Mouse (Mus musculus) gastrocnemius, postnatal 10 days (tissue): ENCODE measurements around the gene Cped1. TPM values are rescaled to one million over a fixed set of nuclear protein-coding genes. Genes with fewer than 3 reads are reported as not detected.
"Not testable (repeated sequence)": the region's sequence is repeated elsewhere in the genome, so short reads cannot be mapped to it uniquely, and the experiment has no call there.

ENCODE experiments used
- DNase-seq: peaks from one replicate; pipeline ENCODE4 v3.0.0; 2021; ENCODE audit warnings: mixed read lengths
- total RNA-seq, 2 experiments: library from RNA; stranded (reverse); gene quantifications; 2 replicates each; pipeline ENCODE4 v1.2.3; 2021

The Cped1 gene
- total RNA-seq, 2 experiments from 2014 or later, result 15.9 to 27.6 TPM

DNA sequence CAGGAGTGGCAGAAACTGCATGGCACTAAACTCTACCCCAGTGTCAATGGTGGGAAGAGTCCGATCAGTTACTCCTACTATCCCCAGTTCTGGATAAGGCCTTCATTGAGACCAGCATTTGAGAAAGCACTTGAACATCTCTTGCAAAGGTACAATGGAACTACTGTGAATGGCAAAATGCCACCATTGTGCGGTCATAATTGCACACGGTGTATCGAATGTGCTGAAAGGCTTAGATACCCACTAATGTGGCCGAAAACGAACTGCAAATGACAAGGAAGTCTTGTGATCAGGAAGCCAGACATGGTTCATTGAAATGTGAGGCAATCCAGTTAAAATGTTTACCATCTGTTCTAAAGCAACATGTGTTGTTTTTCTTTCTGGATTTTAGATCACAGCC lies 247.8 kb downstream of the Cped1 start:
- DNase-seq, result no peak

DNA sequence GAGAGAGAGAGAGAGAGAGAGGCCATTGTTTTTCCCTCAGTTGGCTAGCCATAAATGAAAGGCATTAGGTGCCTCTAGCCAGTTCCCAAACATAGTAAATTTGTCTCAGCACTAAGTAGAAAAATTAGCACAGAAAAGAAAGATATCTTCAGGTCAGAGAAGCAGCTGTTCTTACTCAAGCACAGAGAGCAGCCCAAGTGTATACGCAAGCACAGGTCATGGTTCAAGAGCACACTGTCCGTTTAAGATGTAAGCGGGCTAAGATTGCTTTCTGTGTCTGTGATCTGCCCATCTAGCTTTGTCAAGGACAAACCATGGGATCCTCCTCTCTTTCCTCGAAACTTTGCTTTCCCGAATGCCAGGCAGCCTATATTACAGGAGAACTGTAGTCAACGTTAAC lies 249.4 kb downstream of the Cped1 start:
- no peak for DNase-seq

DNA sequence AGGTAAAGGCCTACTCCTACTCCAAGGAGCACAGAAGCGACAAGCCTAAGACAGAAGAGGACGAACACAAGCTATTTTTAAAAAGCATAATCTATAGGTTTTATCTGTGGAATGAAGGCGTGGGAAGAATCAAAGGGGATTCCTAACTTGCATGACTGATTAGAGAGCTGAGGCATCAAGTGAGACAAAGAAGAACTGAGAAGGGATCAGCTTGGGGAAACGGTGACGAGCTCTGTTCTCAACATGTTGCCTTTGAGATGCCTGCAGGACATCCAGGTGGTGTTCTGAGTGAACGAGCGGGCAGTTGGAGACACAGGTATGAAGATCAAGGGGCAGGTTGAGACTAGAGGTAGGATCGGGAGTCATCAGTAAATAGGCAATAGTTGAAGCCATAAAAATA lies 257.6 kb downstream of the Cped1 start:
- DNase-seq, result no peak

DNA sequence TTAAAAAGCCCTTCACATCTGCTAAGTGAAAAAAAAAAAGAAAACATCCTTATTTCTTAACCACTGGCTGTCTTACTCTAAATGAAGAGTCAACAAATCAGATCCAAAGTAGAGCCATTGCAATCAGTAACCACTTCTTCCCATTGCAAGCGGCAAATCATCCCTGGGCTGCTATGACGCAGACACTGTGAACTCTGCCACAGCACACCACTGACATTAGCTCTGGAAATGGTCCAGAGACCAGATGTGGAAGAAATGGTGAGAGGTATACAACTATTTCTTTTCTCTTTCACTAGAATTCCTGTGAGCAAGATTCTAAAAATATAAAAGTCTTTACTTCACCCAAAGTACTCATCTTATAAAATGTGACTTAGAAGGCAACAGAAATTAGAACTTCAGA lies 261.0 kb downstream of the Cped1 start:
- DNase-seq, result no peak

DNA sequence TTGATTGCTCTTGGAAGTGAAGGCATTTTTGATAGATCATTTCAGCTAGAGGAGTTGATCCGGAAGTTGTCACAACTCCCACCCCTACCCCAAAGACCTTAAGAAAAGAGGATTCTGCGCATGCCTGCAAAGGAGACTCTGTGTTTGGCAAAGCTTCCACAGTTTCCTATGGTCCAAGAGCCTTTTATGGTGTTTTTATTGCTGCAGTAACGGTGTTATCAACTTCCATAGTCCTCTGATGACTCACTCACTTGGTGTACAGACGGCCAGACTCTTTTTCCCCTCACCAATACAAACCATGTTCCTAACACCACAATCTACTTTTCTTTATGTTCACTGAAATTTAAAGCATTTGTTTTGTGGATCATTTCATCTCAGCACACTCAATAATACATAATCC lies 273.1 kb downstream of the Cped1 start:
- DNase-seq, result no peak

DNA sequence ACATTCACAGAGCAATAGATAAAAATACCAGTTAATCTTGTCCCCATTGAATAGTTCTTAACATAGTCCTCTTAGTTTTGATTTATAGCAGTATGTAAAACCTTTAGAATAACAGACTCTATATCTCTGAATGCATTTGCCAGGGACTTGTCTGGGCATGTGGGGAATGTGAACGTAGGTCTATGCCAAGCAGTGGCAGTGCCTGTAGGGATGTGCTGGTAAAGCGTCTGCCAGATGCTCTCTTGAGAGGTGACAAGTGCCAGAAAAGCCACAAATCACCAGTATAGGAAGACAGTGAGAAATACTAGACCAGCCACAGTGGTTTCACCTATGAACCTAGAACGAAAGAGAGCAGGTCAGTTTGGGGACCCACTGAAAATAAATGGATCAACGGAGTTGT lies 276.8 kb downstream of the Cped1 start:
- no peak for DNase-seq

DNA sequence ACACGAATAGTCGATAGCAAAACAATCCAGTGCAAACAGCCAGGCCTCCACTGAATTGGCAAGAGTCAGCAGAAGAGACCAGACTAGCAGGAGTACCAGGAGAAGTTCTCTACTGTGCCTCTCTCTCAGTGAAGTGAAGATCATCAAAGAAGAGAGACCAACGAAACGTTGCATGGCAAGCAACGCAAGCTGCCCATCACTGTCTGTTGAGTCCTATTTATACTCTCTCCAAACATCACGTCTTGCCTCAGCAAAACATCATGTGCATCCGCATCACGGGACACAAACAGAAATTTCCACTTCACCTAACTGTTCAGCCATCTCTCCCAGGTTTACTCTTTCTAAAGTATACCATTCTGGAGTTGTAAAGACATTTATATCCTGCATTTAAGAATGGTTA lies 278.4 kb downstream of the Cped1 start:
- DNase-seq, result not testable (repeated sequence)

DNA sequence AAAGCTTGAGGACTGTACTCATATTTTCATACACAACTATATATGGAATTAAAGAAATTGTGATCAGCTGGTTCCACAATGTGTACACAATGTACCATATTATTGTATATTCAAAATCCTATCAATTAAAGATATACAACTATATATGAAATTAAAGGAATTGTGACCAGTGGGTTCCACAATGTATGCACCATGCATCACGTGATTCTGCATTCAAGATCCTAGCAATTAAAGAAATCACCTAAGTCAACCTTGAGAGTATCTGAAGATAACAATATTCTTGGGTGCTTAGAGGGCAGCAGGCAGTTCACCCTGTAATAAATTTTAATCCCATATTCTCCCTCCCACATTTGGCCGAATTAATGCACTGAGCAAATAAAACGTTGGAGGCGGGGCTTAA lies 280.3 kb downstream of the Cped1 start:
- no peak for DNase-seq

DNA sequence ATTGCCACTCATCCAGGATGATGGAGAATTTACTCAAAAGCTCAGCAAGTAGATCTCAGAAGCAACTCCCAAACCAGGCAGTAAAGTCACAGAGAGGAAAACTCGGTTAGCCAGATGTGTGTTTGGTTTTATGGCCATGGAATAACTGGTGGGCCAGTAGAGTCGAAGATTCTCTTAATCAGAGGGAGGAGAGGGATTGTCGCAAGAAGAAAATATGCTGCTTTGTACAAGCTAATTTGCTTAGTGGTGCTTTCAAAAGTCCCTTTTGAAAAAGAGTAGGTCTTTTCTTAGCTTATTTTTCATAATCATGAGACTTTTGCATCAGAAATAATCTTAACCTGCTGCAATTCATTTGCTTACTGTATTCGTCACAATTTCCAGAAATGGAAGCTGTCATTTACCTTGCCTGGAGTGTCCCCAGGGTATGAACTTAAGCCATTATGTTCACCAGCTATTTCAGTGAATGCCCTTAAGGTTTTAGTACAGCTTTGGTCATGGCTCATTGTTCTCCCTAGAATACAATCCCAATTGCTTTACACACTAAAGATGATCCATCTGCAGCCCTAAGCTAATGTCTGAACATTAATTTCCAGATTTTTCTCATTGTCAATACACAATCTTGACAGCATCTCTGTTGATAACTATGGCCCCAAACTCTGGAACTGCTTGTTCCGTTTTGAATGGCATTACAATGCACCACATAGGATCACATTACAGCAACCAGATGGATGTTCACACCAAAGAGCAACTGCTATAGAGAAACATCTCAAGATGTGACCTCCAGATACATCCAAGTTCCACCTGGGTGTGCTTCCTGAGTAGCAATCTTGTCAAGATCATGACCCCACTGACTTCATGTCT lies 282.3 kb downstream of the Cped1 start:
- DNase-seq, result no peak

DNA sequence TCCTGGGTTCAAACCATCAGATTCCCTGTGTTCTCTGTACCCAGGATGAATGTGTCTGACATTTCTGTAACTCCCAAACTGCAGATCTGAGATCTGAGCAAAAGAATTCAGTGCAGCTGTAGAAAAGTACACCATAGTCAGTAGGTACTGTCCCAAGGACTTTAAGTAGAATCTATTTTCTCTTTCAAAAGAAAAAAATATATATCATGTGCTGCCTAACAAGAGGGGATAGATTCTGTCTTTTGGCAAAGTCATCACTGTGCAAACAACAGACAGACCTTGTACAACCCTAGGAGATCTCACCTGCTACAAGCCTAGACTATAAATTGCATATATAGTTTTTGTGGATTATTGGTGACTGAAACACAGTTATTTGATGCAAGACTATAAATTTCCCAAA lies 283.0 kb downstream of the Cped1 start:
- no peak for DNase-seq

DNA sequence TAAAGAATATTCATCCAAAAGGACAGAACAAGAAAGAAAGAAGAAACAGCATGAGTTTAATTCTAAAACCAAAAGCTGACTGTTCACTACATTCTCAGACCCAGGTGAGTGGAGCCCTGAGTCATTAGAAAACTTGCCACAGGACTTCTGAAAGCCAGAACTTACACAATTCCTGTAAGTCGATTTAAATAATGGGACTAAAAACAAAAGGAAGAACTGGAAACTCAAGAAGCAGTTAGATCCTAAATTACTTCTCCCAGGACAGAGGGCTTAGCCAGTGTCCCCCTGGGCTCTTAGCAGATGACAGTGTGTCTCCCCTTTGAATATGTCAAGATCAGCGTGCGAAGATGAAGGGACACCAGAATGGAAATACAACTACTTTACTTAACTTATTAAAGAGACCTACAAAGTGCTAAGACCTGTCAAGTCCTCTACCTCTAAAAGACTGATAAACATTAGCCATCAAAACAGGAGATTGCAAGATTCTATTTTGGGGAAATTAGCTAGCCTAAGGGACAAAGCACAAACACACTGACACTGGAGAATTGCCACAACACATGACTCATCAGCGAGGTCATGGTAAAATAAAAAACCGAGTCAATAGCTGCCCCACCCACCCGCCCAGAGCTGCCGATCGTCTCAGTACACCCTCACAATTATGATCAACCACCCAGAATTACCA lies 284.3 kb downstream of the Cped1 start:
- no peak for DNase-seq

DNA sequence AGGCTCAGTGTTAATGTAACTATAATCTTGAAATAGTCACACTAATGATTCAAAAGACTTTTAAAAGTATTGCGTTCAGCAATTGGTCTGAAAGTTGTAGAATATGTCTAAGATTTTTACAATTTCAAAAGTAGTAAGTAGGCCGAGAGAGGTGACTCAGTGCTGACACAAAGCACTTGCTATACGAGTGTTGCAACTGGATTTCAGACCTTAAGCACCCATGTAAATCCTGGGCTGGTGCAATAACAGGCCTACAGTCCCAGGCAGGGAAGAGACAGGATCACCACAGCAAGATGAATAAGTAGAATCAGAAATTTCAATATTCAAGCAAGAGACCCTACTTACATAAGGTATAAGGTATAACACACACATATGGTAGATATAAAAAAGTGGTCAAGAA lies 292.2 kb downstream of the Cped1 start:
- DNase-seq, result no peak

DNA sequence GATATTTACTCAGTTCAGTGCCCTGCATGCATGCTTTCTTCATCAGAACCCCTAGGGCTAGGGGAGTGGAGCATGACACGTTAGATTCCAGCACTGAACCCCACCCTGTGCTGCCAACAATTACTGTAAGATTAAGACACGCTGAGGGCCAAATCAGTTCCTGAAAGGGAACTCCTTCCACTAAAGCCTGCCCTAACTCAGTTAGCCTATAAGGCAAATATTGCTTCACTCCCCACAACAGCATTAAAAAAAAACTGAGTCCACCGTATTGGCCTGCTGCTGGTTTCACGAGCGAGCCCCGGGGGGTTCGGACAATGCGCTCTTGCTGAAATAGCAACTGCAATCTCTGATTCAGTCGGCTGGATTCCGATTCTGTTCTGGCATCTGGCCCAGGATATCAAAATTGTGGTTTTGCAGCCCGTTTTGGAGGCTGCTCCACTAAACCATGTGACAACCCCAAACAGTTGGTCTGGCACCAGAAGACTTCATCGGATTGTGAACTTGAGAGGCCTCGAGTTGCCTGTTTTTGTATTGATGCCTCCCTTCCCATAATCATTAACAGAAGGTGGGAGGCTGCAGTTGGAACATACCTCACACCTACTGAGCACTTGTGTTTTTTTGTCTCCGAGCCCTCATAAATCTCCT lies 294.6 kb downstream of the Cped1 start:
- DNase-seq, result peak; percentile 50

DNA sequence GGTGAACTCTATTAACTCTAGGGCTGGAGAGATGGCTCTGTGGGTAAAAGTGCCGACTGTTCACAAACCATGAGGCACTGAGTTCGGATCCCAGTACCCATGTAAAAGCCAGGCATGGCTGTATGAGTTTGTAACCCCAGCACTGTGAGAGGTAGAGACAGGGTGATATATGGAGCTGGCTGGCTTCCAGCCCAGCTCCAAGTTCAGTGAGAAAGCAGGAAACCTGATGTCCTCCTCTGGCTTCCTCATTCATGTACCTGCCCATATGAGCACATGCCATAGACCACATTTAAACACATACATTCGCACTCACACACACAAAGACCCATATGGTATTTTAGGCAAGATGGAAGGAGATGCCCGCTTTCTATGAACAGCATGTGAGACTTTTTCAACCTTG lies 296.7 kb downstream of the Cped1 start:
- no peak for DNase-seq

DNA sequence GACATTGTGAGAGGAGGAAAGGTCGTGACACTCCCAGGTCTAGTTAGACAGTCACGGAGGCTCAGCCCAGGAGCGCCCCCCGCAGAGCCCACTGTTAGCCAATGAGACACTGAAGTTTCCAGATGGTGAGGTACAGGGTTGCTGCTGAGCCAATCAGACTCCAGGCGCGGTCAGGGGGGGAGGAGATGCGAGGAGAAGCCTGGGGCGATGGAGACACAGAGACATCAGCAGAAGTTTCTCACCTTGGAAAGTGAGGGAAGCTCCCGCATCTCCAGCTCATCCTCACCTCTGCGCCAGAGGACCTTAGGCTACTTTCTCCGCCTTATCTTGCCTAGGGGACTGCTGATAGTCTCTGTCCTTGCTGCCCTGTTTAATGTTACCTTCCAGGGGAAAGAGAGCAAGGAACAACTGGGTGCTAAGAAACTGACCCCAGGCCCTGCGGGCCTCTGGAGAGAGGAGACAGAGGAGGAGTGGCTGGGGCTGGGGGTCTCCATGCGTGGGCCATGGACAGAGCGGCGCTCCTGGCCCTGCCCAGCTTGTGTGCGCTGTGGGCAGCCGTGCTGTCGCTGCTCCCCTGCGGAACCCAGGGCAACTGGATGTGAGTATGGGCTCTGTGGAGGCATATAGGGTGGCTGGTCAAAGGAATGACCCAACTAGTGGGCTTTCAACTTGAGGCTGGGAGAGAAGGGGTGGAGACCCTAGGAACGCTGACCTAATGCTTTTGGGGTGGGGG lies 302.5 kb downstream of the Cped1 start, which contains the start of gene Wnt16:
TSS of gene Wnt16 (plus strand) at position 224 of the 733 bp plus-strand sequence.
- DNase-seq, result no peak

DNA sequence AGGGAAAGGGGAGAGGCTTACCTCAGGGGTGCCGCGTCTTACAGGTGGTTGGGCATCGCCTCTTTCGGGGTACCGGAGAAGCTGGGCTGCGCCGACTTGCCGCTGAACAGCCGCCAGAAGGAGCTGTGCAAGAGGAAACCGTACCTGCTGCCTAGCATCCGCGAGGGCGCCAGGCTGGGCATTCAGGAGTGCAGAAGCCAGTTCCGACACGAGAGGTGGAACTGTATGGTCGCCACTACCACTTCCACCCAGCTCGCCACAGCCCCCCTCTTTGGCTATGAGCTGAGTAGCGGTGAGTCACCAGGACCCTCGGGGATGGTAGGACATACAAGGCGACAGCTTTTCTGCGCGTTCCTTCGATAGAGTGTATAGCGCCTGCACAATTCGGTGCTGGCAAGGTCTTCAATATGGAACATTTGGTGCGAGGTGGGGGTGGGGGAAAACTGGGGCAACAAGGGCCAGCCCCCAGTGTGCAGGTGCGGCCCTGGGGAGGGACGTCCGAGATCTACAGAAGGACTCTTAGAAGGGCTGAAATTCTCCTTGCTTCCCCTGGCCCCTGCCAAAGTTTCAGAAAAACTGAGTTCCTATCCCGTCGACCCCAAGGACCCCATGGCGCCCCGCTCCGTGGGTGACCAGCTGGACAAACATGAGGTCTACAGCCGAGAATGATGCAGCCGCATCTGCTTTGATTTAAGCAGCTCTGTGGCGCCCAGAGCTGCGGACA lies 303.2 kb downstream of the Cped1 start:
- DNase-seq, result peak; percentile 21

DNA sequence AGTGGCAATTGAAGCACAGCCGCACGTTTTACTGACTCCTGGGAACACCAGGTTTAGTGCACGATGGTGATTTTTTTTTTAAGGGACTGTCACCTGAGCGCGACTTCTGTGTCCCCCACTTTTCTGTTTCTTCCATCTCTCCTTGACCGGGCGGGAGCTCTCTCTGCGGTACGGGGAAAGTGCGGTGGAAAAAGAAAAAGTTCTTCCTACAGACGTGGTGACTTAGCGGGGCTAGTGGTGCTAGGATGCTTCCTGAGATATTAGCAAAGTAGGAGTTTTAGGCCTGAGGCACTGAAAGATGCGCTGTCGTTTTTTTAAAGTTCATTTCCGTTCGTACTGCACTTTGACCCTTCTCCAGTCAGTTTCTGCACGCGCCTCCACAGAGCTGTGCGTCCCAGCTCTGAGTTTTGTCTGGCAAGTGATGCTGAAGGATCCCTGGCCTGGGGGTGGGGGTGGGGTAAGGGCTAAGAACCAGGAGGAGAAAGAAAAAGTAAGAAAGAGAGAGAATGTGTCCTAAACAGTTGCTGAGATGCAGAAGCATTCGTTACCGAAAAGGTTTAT lies 303.8 kb downstream of the Cped1 start:
- DNase-seq, result no peak

DNA sequence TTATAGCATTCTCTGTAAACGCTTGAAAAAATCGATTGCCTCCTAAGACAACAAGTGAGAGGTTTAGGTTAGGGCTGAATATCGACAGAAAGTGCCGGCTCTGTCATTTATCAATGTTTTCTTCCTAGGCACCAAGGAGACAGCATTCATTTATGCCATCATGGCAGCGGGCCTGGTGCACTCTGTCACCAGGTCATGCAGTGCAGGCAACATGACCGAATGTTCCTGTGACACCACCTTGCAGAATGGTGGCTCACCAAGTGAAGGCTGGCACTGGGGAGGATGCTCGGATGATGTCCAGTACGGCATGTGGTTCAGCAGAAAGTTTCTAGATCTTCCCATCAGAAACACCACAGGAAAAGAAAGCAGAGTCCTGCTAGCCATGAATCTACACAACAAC lies 305.1 kb downstream of the Cped1 start:
- DNase-seq, result no peak

DNA sequence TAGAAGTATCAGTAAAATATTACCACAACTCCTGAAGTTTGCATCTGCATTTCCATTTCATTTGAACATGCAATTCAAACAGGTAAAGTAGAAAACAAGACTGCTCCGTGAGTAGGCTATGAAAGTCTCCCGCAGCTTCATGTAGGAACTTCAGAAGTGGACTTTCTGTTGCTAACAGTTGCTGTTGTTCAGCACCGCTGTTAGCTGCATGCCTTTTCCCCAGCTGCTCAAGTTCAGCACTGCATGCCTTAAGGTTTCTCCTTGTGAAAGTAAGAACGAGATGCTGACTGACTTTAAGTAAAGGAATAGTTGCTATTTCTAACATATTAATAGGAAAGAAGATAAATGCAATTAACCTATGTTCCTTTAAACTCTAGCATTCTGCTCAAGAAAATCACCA lies 306.3 kb downstream of the Cped1 start:
- no peak for DNase-seq

DNA sequence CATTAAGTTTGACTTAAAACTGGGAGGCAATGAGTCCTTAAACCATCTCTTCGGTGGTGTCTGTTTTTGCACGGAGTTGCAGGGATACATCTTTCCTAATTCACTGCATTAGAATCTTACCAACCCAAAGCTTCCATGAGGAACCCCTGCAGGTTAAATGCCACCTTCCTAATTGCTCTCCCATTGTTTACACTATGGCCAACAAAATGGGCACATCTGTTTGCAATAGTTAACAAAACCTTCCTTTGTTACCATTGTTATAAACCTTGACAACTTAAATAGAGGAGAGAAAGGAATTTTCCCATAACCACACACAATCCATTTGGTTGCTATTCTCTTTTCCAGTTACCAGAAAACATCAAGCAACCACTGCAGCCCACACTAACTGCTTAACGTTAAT lies 308.2 kb downstream of the Cped1 start:
- DNase-seq, result no peak

DNA sequence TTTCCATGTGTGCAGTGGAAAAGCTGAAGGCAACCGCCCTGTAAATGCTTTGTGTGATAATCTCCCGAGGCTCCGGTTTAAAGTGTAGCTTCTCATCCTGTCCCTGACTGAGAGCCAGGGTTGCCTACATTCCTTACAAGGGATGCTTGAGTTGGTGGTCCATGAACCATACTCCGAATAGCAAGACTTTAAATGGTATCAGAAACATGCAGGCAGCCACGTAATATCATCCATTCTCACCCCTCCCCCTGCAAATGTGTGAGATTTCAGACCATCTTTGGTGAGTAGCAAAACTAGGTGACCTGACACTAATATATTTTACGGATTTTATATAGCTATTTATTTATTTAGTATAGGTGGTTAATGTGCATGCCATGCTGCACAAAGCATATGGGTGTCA lies 311.3 kb downstream of the Cped1 start:
- no peak for DNase-seq

DNA sequence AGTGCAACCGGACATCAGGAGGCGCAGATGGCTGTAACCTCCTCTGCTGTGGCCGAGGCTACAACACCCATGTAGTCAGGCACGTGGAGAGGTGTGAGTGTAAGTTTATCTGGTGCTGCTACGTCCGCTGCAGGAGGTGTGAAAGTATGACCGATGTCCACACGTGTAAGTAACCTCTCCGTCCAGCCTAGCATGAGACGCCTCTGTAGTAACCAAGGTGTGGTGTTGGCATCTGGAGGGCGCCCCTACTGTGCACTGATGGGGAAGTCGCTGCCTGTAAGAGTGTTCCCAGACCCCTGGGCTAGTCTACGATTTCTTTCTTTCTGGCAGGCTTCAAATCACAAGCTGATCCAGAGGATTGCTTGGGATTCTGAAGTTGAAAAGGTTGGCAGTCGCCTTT lies 312.3 kb downstream of the Cped1 start:
- no peak for DNase-seq
